Mouse (Mus musculus): ENCODE results near the gene Klkb1.
"Not testable (repeated sequence)": the region's sequence is repeated elsewhere in the genome, so short reads cannot be mapped to it uniquely, and the experiment has no call there.

Klkb1 gene

GRCm38 (mm10) chr8:45294687-45295086 is at the start of gene Klkb1:
Gene Klkb1 (minus strand): TSS chr8:45294859.
- no peak for DNase-seq

- DNase-seq, result no peak
These were observed 49.6 kb upstream of the Klkb1 start for GRCm38 (mm10) chr8:45344298-45344697.

- DNase-seq, result no peak
These were observed 47.3 kb upstream of the Klkb1 start for GRCm38 (mm10) chr8:45341630-45342628.

DNA sequence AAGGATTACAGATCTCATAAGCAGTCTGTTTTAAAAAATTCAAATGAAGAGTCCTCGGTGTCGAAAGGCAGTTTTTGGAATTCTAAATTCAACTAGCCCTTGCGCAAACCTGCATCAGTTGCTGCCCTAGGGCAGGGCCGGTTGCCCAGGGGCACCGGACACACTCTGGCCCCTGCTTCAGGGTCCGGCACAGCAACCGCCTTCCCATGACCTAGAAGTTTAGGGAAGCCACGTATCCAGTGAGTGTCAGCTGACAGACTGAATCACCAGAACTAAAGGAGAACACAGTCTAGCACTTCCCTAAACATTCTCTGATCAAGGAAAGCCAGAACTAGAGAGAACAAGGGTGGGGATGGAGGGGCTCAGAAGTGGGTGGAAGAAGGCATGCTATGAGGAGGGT is 38.8 kb upstream of the Klkb1 start:
- peak; percentile 21 for DNase-seq

DNA sequence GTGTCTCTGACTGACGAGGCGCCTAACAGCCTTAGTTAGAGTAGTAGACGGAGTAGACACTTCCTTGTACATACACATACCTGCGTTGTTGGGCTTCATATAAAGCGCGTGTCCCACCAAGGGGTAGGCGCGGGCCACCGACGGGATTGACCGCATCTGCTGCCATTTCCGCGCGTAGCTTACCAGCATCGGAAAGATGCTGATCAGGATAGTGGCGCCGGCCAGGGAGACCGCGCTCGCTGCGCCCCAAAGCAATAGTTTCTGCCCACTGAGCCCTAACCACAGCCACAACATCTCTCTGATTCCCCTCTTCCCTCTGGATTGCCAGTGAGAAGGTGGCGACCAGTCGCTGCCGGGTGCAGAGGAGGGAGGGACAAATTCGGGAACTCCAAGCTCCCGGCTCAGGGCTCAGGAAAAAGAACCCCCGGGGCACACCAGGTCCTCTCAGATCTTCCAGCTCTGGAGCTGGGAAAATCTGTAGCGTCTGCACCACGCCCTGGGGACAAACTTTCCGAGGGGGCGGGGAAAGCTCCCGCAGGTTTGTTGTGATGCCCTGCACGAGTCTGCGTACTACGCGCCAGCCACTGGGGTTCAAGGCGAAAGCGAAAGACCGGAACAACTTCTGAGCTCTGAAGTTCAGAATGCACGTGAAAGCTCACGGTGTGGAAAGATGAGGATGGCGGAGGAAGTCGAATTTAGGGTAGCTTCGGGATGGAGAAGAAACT is 38.2 kb upstream of the Klkb1 start, which contains the start of gene Cyp4v3:
Cyp4v3 (minus strand) TSS at position 532 of the 725 bp plus-strand sequence.
- DNase-seq, result peak; percentile 85

GRCm38 (mm10) chr8:45330856-45331255 is 36.2 kb upstream of the Klkb1 start:
- no peak for DNase-seq

GRCm38 (mm10) chr8:45329206-45329980 is 34.7 kb upstream of the Klkb1 start:
- peak; percentile 24 for DNase-seq

DNA sequence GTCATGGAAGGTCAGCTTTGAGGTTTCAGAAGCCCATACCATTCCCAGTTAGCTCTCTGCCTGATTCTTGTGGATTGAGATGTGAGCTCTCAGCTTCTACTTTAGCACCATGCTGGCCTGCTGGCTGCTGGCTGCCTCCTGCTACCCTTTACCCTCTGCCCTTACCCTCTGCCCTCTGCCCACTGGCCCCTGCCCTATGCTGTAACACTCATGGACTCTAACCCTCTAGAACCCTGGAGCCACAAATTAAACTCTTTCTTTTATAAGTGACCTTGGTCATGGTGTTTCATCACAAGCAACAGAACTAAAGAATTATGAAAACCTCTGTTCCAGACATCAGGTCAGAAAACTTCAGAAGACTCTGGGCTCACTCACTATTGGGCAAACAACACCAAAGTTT is 32.4 kb upstream of the Klkb1 start:
- DNase-seq, result not testable (repeated sequence)

DNA sequence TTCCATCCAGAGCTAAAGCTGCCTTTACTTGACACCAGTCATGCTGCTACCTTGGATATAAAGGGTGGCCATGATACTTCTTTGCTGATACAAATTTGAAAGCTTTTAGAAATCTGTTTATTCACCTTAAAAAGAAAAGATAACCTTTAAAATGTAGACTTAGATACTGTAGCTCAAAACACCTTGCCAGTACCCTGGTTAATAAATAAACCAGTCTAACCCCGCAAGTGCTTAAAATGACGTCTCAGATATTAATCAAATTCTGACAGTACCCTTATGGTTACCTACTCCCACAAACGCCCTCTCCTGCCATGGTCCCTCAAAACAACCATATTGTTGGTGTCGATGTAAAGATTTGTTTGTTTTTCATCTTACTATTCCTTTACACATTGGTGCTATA is 29.5 kb upstream of the Klkb1 start:
- DNase-seq, result no peak

DNA sequence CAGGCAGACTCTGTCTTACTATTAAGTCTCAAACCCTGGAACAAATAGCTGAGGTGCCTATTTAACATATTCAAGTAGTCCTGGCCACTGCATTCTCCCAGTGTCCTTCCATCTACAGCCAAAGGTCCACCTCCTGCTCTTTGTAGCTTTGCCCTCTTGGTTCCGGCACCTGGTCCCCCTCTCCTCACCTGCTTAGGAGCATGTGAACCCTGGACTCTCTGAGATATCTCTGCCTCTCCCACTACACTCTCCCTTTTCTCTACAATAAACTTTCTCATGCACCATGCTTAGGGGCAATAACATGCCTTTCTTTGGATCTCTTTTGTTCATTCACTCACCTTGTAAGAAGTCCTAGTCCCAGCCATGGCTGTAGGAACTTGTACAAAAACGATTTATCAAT is 26.7 kb upstream of the Klkb1 start:
- no peak for DNase-seq

GRCm38 (mm10) chr8:45320930-45321329 is 26.3 kb upstream of the Klkb1 start:
- DNase-seq, result no peak

DNA sequence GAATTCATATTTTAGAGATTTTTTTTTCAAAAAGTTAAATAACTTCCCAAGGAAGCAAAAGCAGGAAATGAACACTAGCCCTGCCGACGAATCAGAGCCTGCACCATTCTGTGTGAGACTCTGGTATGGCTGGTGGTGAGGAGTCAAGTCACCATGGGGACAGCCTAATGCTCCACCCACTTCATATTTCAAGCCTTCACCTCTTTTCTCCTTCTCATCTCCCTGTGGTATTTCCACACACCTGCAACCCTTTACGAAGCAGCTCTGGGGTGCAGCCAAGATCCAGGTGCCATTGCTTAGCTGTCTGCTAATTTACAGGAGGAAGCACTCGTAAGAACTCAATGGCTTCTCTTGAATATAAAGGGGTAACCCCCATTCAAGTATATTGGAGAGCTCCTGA is 16.3 kb upstream of the Klkb1 start:
- peak; percentile 8 for DNase-seq

GRCm38 (mm10) chr8:45308366-45308765 is 13.7 kb upstream of the Klkb1 start, which contains the start of gene Gm45753:
Gene Gm45753 (minus strand): TSS chr8:45308466.
- no peak for DNase-seq

DNA sequence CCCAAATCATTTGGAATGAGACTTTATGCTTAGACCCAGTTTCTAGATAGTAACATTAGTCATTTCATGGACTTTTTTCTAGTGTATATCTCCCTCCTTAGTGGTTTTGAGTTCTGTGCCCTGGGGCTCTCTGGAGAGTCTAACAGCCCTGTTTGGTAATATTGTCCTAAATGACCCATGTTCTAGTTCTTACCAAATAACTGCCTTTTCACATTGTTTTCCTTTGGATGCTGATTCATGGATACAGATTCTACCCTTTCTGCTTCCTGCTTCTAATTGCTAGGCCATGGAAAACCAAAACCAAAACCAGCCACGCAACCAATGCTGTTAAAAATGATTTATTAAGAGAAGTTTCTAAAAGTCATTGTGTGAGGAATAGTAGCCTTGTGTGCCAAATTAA is 10.8 kb upstream of the Klkb1 start:
- DNase-seq, result no peak

DNA sequence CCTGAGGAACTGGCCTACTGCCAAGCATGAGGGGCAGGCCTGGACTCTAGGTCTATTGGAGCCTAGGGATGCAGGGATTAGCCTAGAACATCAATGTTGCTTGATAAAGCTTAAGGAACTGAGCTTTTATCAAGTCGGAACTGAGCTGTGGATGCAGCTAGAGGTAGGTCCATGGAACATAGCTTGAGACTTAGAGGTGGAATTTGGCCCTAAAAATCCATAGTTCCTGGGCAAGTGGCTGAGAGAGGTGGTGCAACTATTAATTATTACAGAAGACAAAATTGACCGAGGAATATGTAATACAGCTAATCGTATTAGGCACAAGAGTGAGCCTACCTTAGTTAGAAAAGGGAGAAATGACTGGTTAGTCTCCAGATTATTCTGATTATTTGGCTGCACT is 9.7 kb upstream of the Klkb1 start:
- DNase-seq, result no peak

GRCm38 (mm10) chr8:45302390-45302789 is 7.7 kb upstream of the Klkb1 start:
- no peak for DNase-seq

GRCm38 (mm10) chr8:45295276-45295675 is 617 bp upstream of the Klkb1 start:
- DNase-seq, result no peak

DNA sequence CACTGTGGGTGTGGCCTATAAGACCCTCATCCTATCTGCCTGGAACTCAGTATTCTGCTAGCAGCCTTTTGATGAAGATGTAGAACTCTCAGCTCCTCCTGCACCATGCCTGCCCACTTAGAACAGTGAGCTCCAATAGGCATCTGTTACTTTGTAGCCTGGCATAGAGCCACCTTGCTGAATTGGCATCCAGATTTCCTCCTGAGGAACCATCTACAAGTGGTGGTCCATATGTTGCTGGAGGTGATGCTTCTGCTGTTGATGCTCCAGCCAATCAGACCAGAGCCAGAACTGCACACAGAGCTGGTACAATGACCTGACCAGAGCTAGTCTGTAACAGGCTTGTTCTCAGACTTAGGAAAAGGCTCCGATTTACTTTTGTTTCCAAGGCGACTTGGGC is 2.9 kb downstream of the Klkb1 start:
- no peak for DNase-seq

GRCm38 (mm10) chr8:45281630-45282029 is 13.0 kb downstream of the Klkb1 start:
- DNase-seq, result peak; percentile 9

- no peak for DNase-seq
These were observed 17.2 kb downstream of the Klkb1 start for GRCm38 (mm10) chr8:45277453-45277852.

DNA sequence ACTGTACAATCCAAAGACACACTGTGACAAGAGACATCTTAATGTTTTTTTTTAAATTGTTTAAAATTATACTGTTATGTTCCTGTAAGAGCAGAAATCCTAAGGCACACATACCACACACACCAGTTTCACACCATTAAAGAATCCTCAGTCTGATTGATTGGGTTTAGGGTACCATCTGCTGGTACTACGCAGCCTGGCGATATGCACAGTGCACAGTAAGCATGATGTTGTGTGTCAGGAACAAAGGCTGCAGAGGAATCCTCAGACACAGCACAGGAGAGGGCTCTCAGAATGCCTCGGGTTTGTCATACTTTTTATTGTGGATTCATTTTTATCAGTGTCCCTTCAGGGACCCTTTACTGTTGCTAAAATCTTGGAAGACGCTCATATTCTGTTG is 20.3 kb downstream of the Klkb1 start:
- DNase-seq, result no peak

DNA sequence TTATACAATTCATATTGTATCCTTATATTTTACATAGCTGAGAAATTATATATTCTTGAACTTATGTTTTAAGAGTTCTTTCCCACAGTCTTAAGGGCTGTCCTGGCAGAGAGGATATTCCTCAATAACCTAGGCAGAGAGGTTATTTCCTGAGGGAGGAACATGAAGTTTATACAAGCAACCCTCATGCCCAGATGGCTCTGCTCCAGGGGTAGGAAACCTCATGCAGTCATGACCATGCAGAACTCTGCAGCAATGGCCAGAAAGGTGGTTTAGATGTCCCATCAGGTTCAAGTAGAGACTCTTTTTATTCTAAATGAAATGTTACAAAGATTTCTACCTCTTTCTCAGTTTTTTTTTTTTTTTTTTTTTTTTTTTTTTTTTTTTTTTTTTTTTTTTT is 25.6 kb downstream of the Klkb1 start:
- DNase-seq, result no peak

GRCm38 (mm10) chr8:45268485-45268884 is 26.2 kb downstream of the Klkb1 start:
- DNase-seq, result no peak

Measured in lung, postnatal 10 days (tissue).